In genomic region chr6:53067989-53068874, GRCm38 (mm10) we compare ENCODE assay signal across 8 mouse cellular contexts. TPM values are rescaled to one million over a fixed set of nuclear protein-coding genes. Genes with fewer than 3 reads are reported as not detected.
DNase-seq lines count a peak whose midpoint lies in the region; ATAC-seq and TF ChIP-seq lines count a peak whose summit lies in the region.

Gene Jazf1, minus strand, starts transcription at chr6:53068631.

- peak within 1 kb of the TSS; percentile 90 for H3K27ac ChIP-seq in hindbrain, postnatal 0 days
- no peak within 1 kb of the TSS for H3K27ac ChIP-seq in macrophage

- intact Hi-C loops in left cerebral cortex, postnatal 10 days (cut with DNase I) = no loop called here

- no peaks in the 10 kb centered on the region for H3K27me3 ChIP-seq in hindbrain, postnatal 0 days (ENCODE audit: insufficient read depth, low read length)

- TF ChIP-seq CTCF in hindbrain, postnatal 0 days (IDR thresholded peaks at IDR 0.05; ENCODE audit: low read depth) = no peak

- peak; percentile 62 for DNase-seq in ZHBTc4 (ENCODE audit: low read depth, low spot score)
- DNase-seq in cerebellum, postnatal 14 days = peak; percentile 65 to 67
- DNase-seq in gastrocnemius, postnatal 10 days = peak; percentile 51
- DNase-seq in hindbrain, postnatal 0 days (ENCODE audit: low spot score) = peak; percentile 67
- DNase-seq in left cerebral cortex, postnatal 10 days (ENCODE audit: extremely low spot score in 1 of 2, low spot score in 2 of 2) = peak; percentile 36 to 75
- peak; percentile 70 to 74 for DNase-seq in right cerebral cortex, postnatal 10 days (ENCODE audit: low spot score in 2 of 2)
- DNase-seq in yolk sac, embryonic 10.5 days (ENCODE audit: low spot score) = peak; percentile 79

- H3K4me1 ChIP-seq in hindbrain, postnatal 0 days (ENCODE audit: insufficient read depth, low read length) = no peaks in the 10 kb centered on the region

- peak within 1 kb of the TSS; percentile 92 for H3K4me3 ChIP-seq in hindbrain, postnatal 0 days (ENCODE audit: low read length)
- peak within 1 kb of the TSS; percentile 20; the same call in 1 of the 2 replicates for H3K4me3 ChIP-seq in macrophage (ENCODE audit: inconsistent target)

- under 1% methylated on average over 42 of the region's 133 CpGs for WGBS in hindbrain, postnatal 0 days
- WGBS in macrophage (ENCODE audit: missing documents) = under 1% methylated on average over 41 of the region's 133 CpGs

- peak within 1 kb of the TSS; percentile 86 for H3K9ac ChIP-seq in hindbrain, postnatal 0 days (replicated peaks; ENCODE audit: low read length)

- H3K36me3 ChIP-seq in hindbrain, postnatal 0 days (ENCODE audit: insufficient read depth, low read length) = no peaks in the 10 kb centered on the region
- no peaks in the 10 kb centered on the region for H3K36me3 ChIP-seq in macrophage (ENCODE audit: inconsistent target)

- no peaks in the 10 kb centered on the region for H3K9me3 ChIP-seq in hindbrain, postnatal 0 days (ENCODE audit: low read length)

- no peaks in the 10 kb centered on the region for H3K79me2 ChIP-seq in macrophage (ENCODE audit: inconsistent target)

- peak; percentile 74 for ATAC-seq in hindbrain, postnatal 0 days

- H3K4me2 ChIP-seq in hindbrain, postnatal 0 days (ENCODE audit: low read depth, low read length) = peak within 1 kb of the TSS; percentile 78

RNA-seq across cellular contexts. Expression of gene Jazf1, which starts in this region (rescaled TPM):
- 1 to 10 TPM; 3.8 to 4.0 TPM for total RNA-seq in gastrocnemius, postnatal 10 days (2021)
- 35.2 and 37.2 TPM in 2 replicates for total RNA-seq in hindbrain, postnatal 0 days (2014; rRNA removed)
- 53.5 and 56.1 TPM in 2 replicates for polyA plus RNA-seq in hindbrain, postnatal 0 days (2015; fragmentation: Nextera tagmentation; extraction: Ambion mirVana)
- 10 to 100 TPM; 74.2 to 86.2 TPM for total RNA-seq in left cerebral cortex, postnatal 10 days (2021)
- total RNA-seq in macrophage (2018; cell fraction: chromatin; rRNA removed) = 1 to 10 TPM in 1 of 26 experiments, under 1 TPM in 16, not detected in 9; 0.33 to 1.1 (median 0.49) TPM
- 1 to 10 TPM; 1.3 to 2.9 (median 1.8) TPM for total RNA-seq in macrophage (2018; cell fraction: cytosol; rRNA removed)
- total RNA-seq in macrophage (2018; cell fraction: nucleus; rRNA removed) = 1 to 10 TPM in 9 of 26 experiments, under 1 TPM in 17; 0.24 to 1.6 (median 0.80) TPM
- 0.96 to 2.7 TPM (median 1.0 TPM) in 3 replicates for polyA plus RNA-seq in macrophage (2018)

Comparison
In these comparisons a context has a peak if more than half of its experiments do, and no peak if none do; other contexts are left out.
1. RNA of gene Jazf1 (polyA plus RNA-seq): 53.5 to 56.1 TPM in hindbrain, postnatal 0 days; 0.96 to 2.7 TPM in macrophage; every median in the first group is over 10 times any median in the second.
2. Peak in every context shown above with its lines, with median percentiles within 50 percentile points of each other: DNase-seq.